Comparison of ENCODE assay signal across 8 mouse cellular contexts in the genomic region with DNA sequence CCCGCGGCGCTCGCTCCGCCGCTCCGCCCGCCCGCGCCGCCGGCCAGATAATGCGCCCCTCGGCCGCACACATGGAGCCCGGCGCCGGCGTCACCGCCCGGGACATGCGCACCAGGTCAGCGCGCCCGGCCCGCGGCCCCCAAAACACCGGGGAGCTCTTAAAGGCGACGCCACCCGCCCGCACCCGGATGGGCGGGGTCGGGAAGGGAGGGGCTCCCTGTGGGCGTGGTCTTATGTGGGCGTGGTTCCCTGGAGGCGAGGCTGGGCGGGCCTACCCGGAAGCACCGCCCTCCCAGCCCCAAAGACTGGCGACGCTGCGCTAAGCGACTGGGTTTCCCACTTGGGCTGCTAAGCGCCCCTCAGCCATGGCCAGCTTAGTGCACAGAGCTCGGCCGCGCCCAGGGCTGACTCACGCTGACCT. TPM values are rescaled to one million over a fixed set of nuclear protein-coding genes. Genes with fewer than 3 reads are reported as not detected.
A peak's percentile ranks its signal among the peaks of the same experiment; 100 is the strongest.
DNase-seq lines count a peak whose midpoint lies in the region; ATAC-seq lines count a peak whose summit lies in the region.

No protein-coding gene starts in this region.

- H3K79me2 ChIP-seq in macrophage (ENCODE audit: inconsistent target) = peaks cover 91% of the 10 kb centered on the region

- DNase-seq in R1 (ENCODE audit: low read depth, low spot score) = peak; percentile 88
- peak; percentile 95 to 98 for DNase-seq in cerebellum, postnatal 25 days
- peak; percentile 87 to 92 for DNase-seq in frontal cortex, postnatal 36 days (ENCODE audit: low spot score in 2 of 2)
- peak; percentile 86 to 91 for DNase-seq in left cerebral cortex, adult 18-20 months (ENCODE audit: low spot score in 2 of 2)
- peak; percentile 91 for DNase-seq in right cerebral cortex, adult 18-20 months
- peak; percentile 92 for DNase-seq in urinary bladder, postnatal 10 days (ENCODE audit: low spot score)

- H3K27me3 ChIP-seq in hindbrain, embryonic 16.5 days (replicated peaks; ENCODE audit: control insufficient read depth, insufficient read depth, low read length) = no peaks in the 10 kb centered on the region

- peak overlapping the region; percentile 82 for H3K9ac ChIP-seq in hindbrain, embryonic 16.5 days (ENCODE audit: low read depth, low read length)

- H3K4me3 ChIP-seq in hindbrain, embryonic 16.5 days (ENCODE audit: low read length) = peak overlapping the region; percentile 72
- H3K4me3 ChIP-seq in macrophage (ENCODE audit: inconsistent target) = peak overlapping the region; percentile 14; the same call in 1 of the 2 replicates

- WGBS in hindbrain, embryonic 16.5 days = under 1% methylated on average over 39 of the region's 50 CpGs
- 2% methylated on average over 37 of the region's 50 CpGs for WGBS in macrophage (ENCODE audit: missing documents)

- no peaks in the 10 kb centered on the region for H3K36me3 ChIP-seq in hindbrain, embryonic 16.5 days (ENCODE audit: control insufficient read depth, insufficient read depth, low read length)
- no peaks in the 10 kb centered on the region for H3K36me3 ChIP-seq in macrophage (ENCODE audit: inconsistent target)

- H3K4me1 ChIP-seq in hindbrain, embryonic 16.5 days (ENCODE audit: control insufficient read depth, insufficient read depth, low read depth, low read length) = peaks cover 27% of the 10 kb centered on the region

- ATAC-seq in hindbrain, embryonic 16.5 days = peak; percentile 93

- no peaks in the 10 kb centered on the region for H3K9me3 ChIP-seq in hindbrain, embryonic 16.5 days (ENCODE audit: control insufficient read depth, low read length)

- peak overlapping the region; percentile 61 for H3K27ac ChIP-seq in hindbrain, embryonic 16.5 days (ENCODE audit: low read depth, low read length)
- H3K27ac ChIP-seq in macrophage = peak overlapping the region; percentile 53; the same call in 1 of the 2 replicates

- H3K4me2 ChIP-seq in hindbrain, embryonic 16.5 days (ENCODE audit: low read length) = peak overlapping the region; percentile 66

RNA-seq across cellular contexts. Expression of gene Gatad2a, which starts 22.0 kb away (rescaled TPM):
- 13.9 and 19.7 TPM in 2 replicates for polyA plus RNA-seq in hindbrain, embryonic 16.5 days (2015; fragmentation: Nextera tagmentation; extraction: Ambion mirVana)
- total RNA-seq in left cerebral cortex, adult 18-20 months (2021) = 10 to 100 TPM; 28.7 TPM
- total RNA-seq in macrophage (2018; cell fraction: chromatin; rRNA removed) = 100 to 1,000 TPM in 6 of 26 experiments, 10 to 100 TPM in 20; 28.5 to 185 (median 83.8) TPM
- 10 to 100 TPM; 60.9 to 96.4 (median 79.3) TPM for total RNA-seq in macrophage (2018; cell fraction: cytosol; rRNA removed)
- 100 to 1,000 TPM in 1 of 26 experiments, 10 to 100 TPM in 25; 33.3 to 121 (median 69.3) TPM for total RNA-seq in macrophage (2018; cell fraction: nucleus; rRNA removed)
- 38.2 to 65.2 TPM (median 54.8 TPM) in 3 replicates for polyA plus RNA-seq in macrophage (2018)

Comparison
In these comparisons a context has a peak if more than half of its experiments do, and no peak if none do; other contexts are left out.
1. Peak in every context shown above with its lines: DNase-seq, ATAC-seq, H3K4me3 ChIP-seq and H3K27ac ChIP-seq.